Mouse (Mus musculus): ENCODE measurements around the gene Ppt2. TPM values are rescaled to one million over a fixed set of nuclear protein-coding genes. Genes with fewer than 3 reads are reported as not detected.

The Ppt2 gene
- total RNA-seq, 1 experiment from 2014 or later, result 23.2 TPM

DNA sequence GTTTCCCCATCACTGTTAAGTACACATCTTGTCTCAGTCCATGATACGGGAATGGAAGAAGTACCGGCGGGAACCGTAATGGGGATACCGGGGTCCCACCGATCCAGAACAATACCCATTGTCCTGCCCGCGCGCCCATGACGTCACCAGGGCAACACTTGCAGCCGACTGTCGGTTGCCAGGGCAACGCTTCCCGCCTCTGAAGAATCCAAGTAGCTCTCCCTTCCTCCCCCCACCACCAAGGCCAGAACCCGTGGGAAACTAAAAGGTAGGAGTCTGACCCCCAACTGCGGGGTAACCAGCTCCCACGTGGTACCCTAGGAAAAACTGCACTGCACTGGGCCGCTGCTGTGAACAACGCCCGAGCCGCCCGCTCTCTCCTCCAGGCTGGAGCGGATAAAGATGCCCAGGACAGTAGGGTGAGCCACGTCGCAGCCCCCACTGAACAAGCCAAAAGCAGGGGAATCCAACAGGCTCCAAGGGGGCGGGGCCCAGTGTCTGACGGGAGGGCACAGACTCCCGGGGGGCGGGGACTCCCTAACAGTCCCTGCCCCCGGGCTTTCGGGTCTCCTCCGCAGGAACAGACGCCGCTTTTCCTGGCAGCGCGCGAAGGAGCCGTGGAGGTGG lies 41.4 kb downstream of the Ppt2 start:
- peak; percentile 46 to 47; a peak in 3 of 4 replicates for ATAC-seq (replicated peaks in 1 of 2; ENCODE audit: insufficient read depth in 1 of 2, low FRiP score in 2 of 2, low TSS enrichment in 1 of 2, low read depth in 1 of 2, poor library complexity in 2 of 2, severe bottlenecking in 2 of 2)

- no peak for ATAC-seq (replicated peaks in 1 of 2; ENCODE audit: insufficient read depth in 1 of 2, low FRiP score in 2 of 2, low TSS enrichment in 1 of 2, low read depth in 1 of 2, poor library complexity in 2 of 2, severe bottlenecking in 2 of 2)
These were observed 42.2 kb downstream of the Ppt2 start for GRCm38 (mm10) chr17:34585877-34586771.

GRCm38 (mm10) chr17:34585121-34585520 lies 43.2 kb downstream of the Ppt2 start:
- ATAC-seq (replicated peaks in 1 of 2; ENCODE audit: insufficient read depth in 1 of 2, low FRiP score in 2 of 2, low TSS enrichment in 1 of 2, low read depth in 1 of 2, poor library complexity in 2 of 2, severe bottlenecking in 2 of 2), result no peak

DNA sequence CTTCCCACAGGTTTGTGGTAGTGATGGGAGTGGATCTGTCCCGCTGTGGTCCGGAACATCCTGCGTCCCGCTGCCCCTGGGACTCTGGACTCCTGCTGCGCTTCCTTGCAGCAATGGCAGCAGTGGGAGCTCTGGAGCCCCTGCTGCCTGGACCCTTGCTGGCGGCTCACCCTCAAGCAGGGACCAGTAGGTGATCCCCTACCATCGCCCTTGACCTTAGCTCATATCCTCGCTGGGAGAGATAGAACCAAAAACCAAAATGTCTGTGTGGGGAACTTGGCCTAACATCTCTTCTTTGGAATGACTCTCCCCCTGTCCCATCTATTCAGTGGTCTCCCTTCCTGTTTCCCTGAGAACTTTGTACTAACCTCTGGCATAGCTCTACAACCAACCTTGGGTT lies 44.5 kb downstream of the Ppt2 start:
- no peak for ATAC-seq (replicated peaks in 1 of 2; ENCODE audit: insufficient read depth in 1 of 2, low FRiP score in 2 of 2, low TSS enrichment in 1 of 2, low read depth in 1 of 2, poor library complexity in 2 of 2, severe bottlenecking in 2 of 2)

DNA sequence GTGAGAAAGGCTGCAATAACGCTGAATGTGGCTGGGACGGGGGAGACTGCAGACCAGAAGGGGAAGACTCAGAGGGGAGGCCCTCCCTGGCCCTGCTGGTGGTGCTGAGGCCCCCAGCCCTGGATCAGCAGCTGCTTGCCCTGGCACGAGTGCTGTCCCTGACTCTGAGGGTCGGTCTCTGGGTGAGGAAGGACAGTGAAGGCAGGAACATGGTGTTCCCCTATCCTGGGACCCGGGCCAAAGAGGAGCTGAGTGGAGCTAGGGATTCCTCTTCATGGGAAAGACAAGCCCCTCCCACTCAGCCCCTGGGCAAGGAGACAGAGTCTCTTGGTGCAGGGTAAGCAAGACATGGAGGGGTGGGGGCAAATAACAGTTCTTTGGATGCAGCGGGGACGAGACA lies 44.9 kb downstream of the Ppt2 start:
- no peak for ATAC-seq (replicated peaks in 1 of 2; ENCODE audit: insufficient read depth in 1 of 2, low FRiP score in 2 of 2, low TSS enrichment in 1 of 2, low read depth in 1 of 2, poor library complexity in 2 of 2, severe bottlenecking in 2 of 2)

GRCm38 (mm10) chr17:34582528-34582927 lies 45.8 kb downstream of the Ppt2 start:
- ATAC-seq (replicated peaks in 1 of 2; ENCODE audit: insufficient read depth in 1 of 2, low FRiP score in 2 of 2, low TSS enrichment in 1 of 2, low read depth in 1 of 2, poor library complexity in 2 of 2, severe bottlenecking in 2 of 2), result no peak

DNA sequence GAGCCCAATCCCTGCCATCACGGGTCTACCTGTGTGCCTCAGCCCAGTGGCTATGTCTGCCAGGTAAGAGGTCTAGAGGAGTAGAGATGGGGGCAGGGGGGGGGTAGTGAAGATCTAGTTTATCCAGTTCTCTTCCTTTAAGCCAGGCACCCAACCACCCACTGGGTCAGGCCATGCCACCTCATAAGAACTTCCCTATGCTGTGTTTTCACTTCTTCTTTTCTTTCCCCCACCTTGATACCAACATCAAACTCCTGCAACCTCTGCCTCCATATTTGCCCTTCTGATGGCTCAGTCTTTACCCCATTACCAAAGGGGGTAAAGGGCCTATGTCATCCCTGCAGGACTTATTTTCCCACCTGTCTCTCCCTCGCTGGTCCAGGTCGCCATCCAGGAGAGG lies 50.2 kb downstream of the Ppt2 start:
- ATAC-seq (replicated peaks in 1 of 2; ENCODE audit: insufficient read depth in 1 of 2, low FRiP score in 2 of 2, low TSS enrichment in 1 of 2, low read depth in 1 of 2, poor library complexity in 2 of 2, severe bottlenecking in 2 of 2), result 0 out of 4 replicates have a peak, but pooled peaks of 1 of the 2 experiments have one; percentile 27

- ATAC-seq (replicated peaks in 1 of 2; ENCODE audit: insufficient read depth in 1 of 2, low FRiP score in 2 of 2, low TSS enrichment in 1 of 2, low read depth in 1 of 2, poor library complexity in 2 of 2, severe bottlenecking in 2 of 2), result no peak
These were observed 51.7 kb downstream of the Ppt2 start for GRCm38 (mm10) chr17:34576577-34576976.

DNA sequence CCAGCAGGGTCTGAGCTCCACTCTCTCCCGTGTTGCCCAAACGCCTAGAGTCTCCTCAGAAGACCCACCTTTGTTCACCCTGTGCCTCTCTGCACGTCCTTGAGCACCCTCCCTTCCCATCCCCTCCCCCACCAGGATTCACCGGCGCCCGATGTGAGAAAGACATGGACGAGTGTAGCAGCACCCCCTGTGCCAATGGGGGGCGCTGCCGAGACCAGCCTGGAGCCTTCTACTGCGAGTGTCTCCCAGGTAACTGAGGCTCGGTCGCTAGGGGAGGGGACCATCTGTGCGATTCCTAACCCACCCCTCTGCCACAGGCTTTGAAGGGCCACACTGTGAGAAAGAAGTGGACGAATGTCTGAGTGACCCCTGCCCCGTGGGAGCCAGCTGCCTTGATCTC lies 55.9 kb downstream of the Ppt2 start:
- ATAC-seq (replicated peaks in 1 of 2; ENCODE audit: insufficient read depth in 1 of 2, low FRiP score in 2 of 2, low TSS enrichment in 1 of 2, low read depth in 1 of 2, poor library complexity in 2 of 2, severe bottlenecking in 2 of 2), result no peak

GRCm38 (mm10) chr17:34571875-34572274 lies 56.4 kb downstream of the Ppt2 start:
- ATAC-seq (replicated peaks in 1 of 2; ENCODE audit: insufficient read depth in 1 of 2, low FRiP score in 2 of 2, low TSS enrichment in 1 of 2, low read depth in 1 of 2, poor library complexity in 2 of 2, severe bottlenecking in 2 of 2), result no peak

DNA sequence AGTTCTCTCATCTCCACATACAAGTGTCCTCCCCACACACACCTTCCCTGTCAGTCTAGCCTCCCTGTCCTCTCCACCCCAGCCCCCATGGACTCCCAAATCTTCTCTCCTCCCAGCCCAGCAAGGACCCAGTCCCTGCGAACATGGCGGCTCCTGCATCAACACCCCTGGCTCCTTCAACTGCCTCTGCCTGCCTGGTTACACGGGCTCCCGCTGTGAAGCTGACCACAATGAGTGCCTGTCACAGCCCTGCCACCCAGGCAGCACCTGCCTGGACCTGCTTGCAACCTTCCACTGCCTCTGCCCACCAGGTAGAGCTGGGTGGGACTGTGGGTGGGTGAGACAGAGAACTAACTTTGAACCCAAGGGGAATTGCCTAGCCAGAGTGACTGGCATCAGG lies 58.4 kb downstream of the Ppt2 start:
- ATAC-seq (replicated peaks in 1 of 2; ENCODE audit: insufficient read depth in 1 of 2, low FRiP score in 2 of 2, low TSS enrichment in 1 of 2, low read depth in 1 of 2, poor library complexity in 2 of 2, severe bottlenecking in 2 of 2), result no peak

DNA sequence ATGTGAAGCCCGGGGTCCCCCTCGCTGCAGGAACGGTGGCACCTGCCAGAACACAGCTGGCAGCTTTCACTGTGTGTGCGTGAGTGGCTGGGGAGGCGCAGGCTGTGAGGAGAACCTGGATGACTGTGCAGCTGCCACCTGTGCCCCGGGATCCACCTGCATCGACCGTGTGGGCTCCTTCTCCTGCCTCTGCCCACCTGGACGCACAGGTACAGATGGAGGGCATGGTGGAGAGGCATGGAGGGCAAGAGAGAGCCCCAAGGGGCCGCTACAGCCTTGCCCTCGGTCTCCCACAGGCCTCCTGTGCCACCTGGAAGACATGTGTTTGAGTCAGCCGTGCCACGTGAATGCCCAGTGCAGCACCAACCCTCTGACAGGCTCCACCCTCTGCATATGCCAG lies 59.9 kb downstream of the Ppt2 start:
- no peak for ATAC-seq (replicated peaks in 1 of 2; ENCODE audit: insufficient read depth in 1 of 2, low FRiP score in 2 of 2, low TSS enrichment in 1 of 2, low read depth in 1 of 2, poor library complexity in 2 of 2, severe bottlenecking in 2 of 2)

DNA sequence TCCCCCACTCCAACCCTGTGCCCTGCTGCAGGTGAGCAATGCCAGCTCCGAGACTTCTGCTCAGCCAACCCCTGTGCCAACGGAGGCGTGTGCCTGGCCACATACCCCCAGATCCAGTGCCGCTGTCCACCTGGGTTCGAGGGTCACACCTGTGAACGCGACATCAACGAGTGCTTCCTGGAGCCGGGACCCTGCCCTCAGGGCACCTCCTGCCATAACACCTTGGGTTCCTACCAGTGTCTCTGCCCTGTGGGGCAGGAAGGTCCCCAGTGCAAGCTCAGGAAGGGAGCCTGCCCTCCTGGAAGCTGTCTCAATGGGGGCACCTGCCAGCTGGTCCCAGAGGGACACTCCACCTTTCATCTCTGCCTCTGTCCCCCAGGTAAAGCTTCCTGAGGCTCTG lies 61.0 kb downstream of the Ppt2 start:
- no peak for ATAC-seq (replicated peaks in 1 of 2; ENCODE audit: insufficient read depth in 1 of 2, low FRiP score in 2 of 2, low TSS enrichment in 1 of 2, low read depth in 1 of 2, poor library complexity in 2 of 2, severe bottlenecking in 2 of 2)

Other genes starting within 250 kb of the Ppt2 start
- 1.2 and 8.6 TPM in 2 replicates for gene BC051142, start 229.7 kb downstream of the Ppt2 start, total RNA-seq (2017)
- gene Btnl4, start 151.2 kb downstream of the Ppt2 start, total RNA-seq (2017), result not detected in 2 replicates
- not detected in 2 replicates for gene Btnl6, start 111.2 kb downstream of the Ppt2 start, total RNA-seq (2017)
- 0.35 and 0.56 TPM in 2 replicates for gene Notch4, start 64.2 kb downstream of the Ppt2 start, total RNA-seq (2017)
- 27.3 and 31.2 TPM in 2 replicates for gene Gpsm3, start 38.7 kb downstream of the Ppt2 start, total RNA-seq (2017)
- 33.1 and 51.5 TPM in 2 replicates for gene Pbx2, start 37.2 kb downstream of the Ppt2 start, total RNA-seq (2017)
- 1.5 and 2.4 TPM in 2 replicates for gene Ager, start 30.6 kb downstream of the Ppt2 start, total RNA-seq (2017)
- gene Rnf5, start 24.8 kb downstream of the Ppt2 start, total RNA-seq (2017), result 6.6 and 18.0 TPM in 2 replicates
- gene Agpat1, start 24.2 kb downstream of the Ppt2 start, total RNA-seq (2017), result 21.9 and 22.8 TPM in 2 replicates
- 1.3 and 4.5 TPM in 2 replicates for gene Egfl8, start 12.5 kb downstream of the Ppt2 start, total RNA-seq (2017)
- gene Prrt1, start 1.0 kb upstream of the Ppt2 start, total RNA-seq (2017), result 0.13 TPM in 1 of 2 replicates, not detected in the other
- 24.1 and 35.8 TPM in 2 replicates for gene Fkbpl, start 16.3 kb upstream of the Ppt2 start, total RNA-seq (2017)
- 12.3 and 19.9 TPM in 2 replicates for gene Atf6b, start 18.6 kb upstream of the Ppt2 start, total RNA-seq (2017)
- 0.05 TPM in 1 of 2 replicates, not detected in the other for gene Tnxb, start 42.0 kb upstream of the Ppt2 start, total RNA-seq (2017)
- 1.0 and 1.4 TPM in 2 replicates for gene C4b, start 115.4 kb upstream of the Ppt2 start, total RNA-seq (2017)
- gene Cyp21a1, start 176.1 kb upstream of the Ppt2 start, total RNA-seq (2017), result not detected in 2 replicates
- gene Stk19, start 208.4 kb upstream of the Ppt2 start, total RNA-seq (2017), result 26.7 and 35.4 TPM in 2 replicates
- gene Dxo, start 208.5 kb upstream of the Ppt2 start, total RNA-seq (2017), result 16.4 and 18.6 TPM in 2 replicates
- 44.0 and 55.5 TPM in 2 replicates for gene Skiv2l, start 221.7 kb upstream of the Ppt2 start, total RNA-seq (2017)
- 40.6 and 41.3 TPM in 2 replicates for gene Nelfe, start 221.9 kb upstream of the Ppt2 start, total RNA-seq (2017)
- not detected in 2 replicates for gene Cfb, start 234.0 kb upstream of the Ppt2 start, total RNA-seq (2017)

Data from hematopoietic stem cell, adult 5-6 weeks (primary cell).